Mouse (Mus musculus) hindbrain, embryonic 10.5 days (tissue): ENCODE measurements at regions not wholly inside any gene's neighbourhood (a gene's known extent, or its start where the extent isn't known, plus 50 kb on each side); places are given as distances from the start of the nearest gene placed in this dataset.

Experiments used
- DNase-seq: peaks from one replicate; pipeline ENCODE4 v3.0.0-alpha.2; 2017; ENCODE audit warnings: low spot score
- H3K27ac ChIP-seq: fragments of 300-500 bp; sonication (generic); 2 replicates; pipeline ENCODE4 v1.5.1; 2016; ENCODE audit warnings: mild to moderate bottlenecking, moderate library complexity
- H3K27me3 ChIP-seq: fragments of 300-500 bp; sonication (generic); 2 replicates; pipeline ENCODE4 v1.6.1; 2016; ENCODE audit warnings: mild to moderate bottlenecking; ENCODE audit not compliant: poor library complexity, insufficient read depth, severe bottlenecking
- H3K36me3 ChIP-seq: fragments of 300-500 bp; sonication (generic); 2 replicates; pipeline ENCODE4 v1.6.1; 2016; ENCODE audit warnings: mild to moderate bottlenecking, moderate library complexity
- H3K4me1 ChIP-seq: fragments of 300-500 bp; sonication (generic); replicated peaks from 2 replicates; pipeline ENCODE4 v1.6.1; 2016; ENCODE audit warnings: mild to moderate bottlenecking
- H3K4me3 ChIP-seq: fragments of 300-500 bp; sonication (generic); 2 replicates; pipeline ENCODE4 v1.5.1; 2016; ENCODE audit warnings: mild to moderate bottlenecking, moderate library complexity
- H3K9me3 ChIP-seq: fragments of 300-500 bp; sonication (generic); 2 replicates; pipeline ENCODE4 v1.6.1; 2016; ENCODE audit warnings: mild to moderate bottlenecking, moderate library complexity
- WGBS: fragments of 180-500 bp; shearing (Covaris S2); methylation state at CpG from one replicate; pipeline ENCODE4 v1.1.7; 2016; 5-methylcytosine and 5-hydroxymethylcytosine counted together

- DNase-seq = no peak
- Histone ChIP-seq H3K4me3 (no peak overlapping the region), H3K27ac (no peak overlapping the region), H3K4me1 (no peaks in the 10 kb centered on the region), H3K36me3 (no peaks in the 10 kb centered on the region), H3K27me3 (no peaks in the 10 kb centered on the region), H3K9me3 (no peaks in the 10 kb centered on the region)
- WGBS = 81% methylated on average over 1 of the region's 1 CpGs
Measured at GRCm38 (mm10) chr4:99423449-99423848, 127.7 kb downstream of the Gm12689 start.

GRCm38 (mm10) chr4:99445077-99445754 is 149.5 kb downstream of the Gm12689 start:
- peaks cover 24% of the 10 kb centered on the region for H3K27me3 ChIP-seq
- no peaks in the 10 kb centered on the region for H3K36me3 ChIP-seq
- H3K4me3 ChIP-seq = peak overlapping the region; percentile 37
- no peaks in the 10 kb centered on the region for H3K4me1 ChIP-seq
- H3K27ac ChIP-seq = 0 out of 2 replicates have a peak overlapping the region, but pooled peaks have one; percentile 50
- 52% methylated on average over 28 of the region's 28 CpGs for WGBS
- no peak for DNase-seq
- H3K9me3 ChIP-seq = no peaks in the 10 kb centered on the region

GRCm38 (mm10) chr4:99445755-99446128 is 150.0 kb downstream of the Gm12689 start:
- H3K4me1 ChIP-seq = no peaks in the 10 kb centered on the region
- 80% methylated on average over 9 of the region's 9 CpGs for WGBS
- peak overlapping the region; percentile 37 for H3K4me3 ChIP-seq
- DNase-seq = no peak
- no peaks in the 10 kb centered on the region for H3K9me3 ChIP-seq
- H3K36me3 ChIP-seq = no peaks in the 10 kb centered on the region
- H3K27me3 ChIP-seq = peaks cover 24% of the 10 kb centered on the region
- no peak overlapping the region for H3K27ac ChIP-seq

GRCm38 (mm10) chr4:99458984-99459383 is 163.3 kb downstream of the Gm12689 start:
- 61% methylated on average over 4 of the region's 4 CpGs for WGBS
- Histone ChIP-seq H3K36me3 (no peaks in the 10 kb centered on the region), H3K4me1 (peaks cover 20% of the 10 kb centered on the region; the same call in 1 of the 2 replicates), H3K4me3 (peak overlapping the region; percentile 23), H3K27me3 (peaks cover 86% of the 10 kb centered on the region), H3K9me3 (no peaks in the 10 kb centered on the region), H3K27ac (no peak overlapping the region; the same call in 1 of the 2 replicates)
- no peak for DNase-seq

- Histone ChIP-seq H3K9me3 (no peaks in the 10 kb centered on the region), H3K36me3 (no peaks in the 10 kb centered on the region), H3K4me1 (peaks cover 20% of the 10 kb centered on the region; the same call in 1 of the 2 replicates), H3K4me3 (peak overlapping the region; percentile 23), H3K27me3 (peaks cover 87% of the 10 kb centered on the region), H3K27ac (peak overlapping the region; percentile 50)
- WGBS = 4% methylated on average over 14 of the region's 14 CpGs
- DNase-seq = peak; percentile 87
Measured at GRCm38 (mm10) chr4:99459436-99459835, 163.7 kb downstream of the Gm12689 start.

- H3K27me3 ChIP-seq = peaks cover 57% of the 10 kb centered on the region
- 0 out of 2 replicates have a peak, but pooled peaks cover 6% of the 10 kb centered on the region for H3K4me1 ChIP-seq
- no peaks in the 10 kb centered on the region for H3K9me3 ChIP-seq
- DNase-seq = no peak
- 79% methylated on average over 9 of the region's 9 CpGs for WGBS
- no peak overlapping the region for H3K4me3 ChIP-seq
- H3K36me3 ChIP-seq = no peaks in the 10 kb centered on the region
- H3K27ac ChIP-seq = no peak overlapping the region
Measured at GRCm38 (mm10) chr4:99465493-99465892, 169.8 kb downstream of the Gm12689 start.

- DNase-seq = peak; percentile 23
- WGBS = 35% methylated on average over 11 of the region's 11 CpGs
- H3K27me3 ChIP-seq = peaks cover 38% of the 10 kb centered on the region
- no peaks in the 10 kb centered on the region for H3K36me3 ChIP-seq
- no peak overlapping the region for H3K4me3 ChIP-seq
- H3K9me3 ChIP-seq = no peaks in the 10 kb centered on the region
- H3K4me1 ChIP-seq = peaks cover 11% of the 10 kb centered on the region
- H3K27ac ChIP-seq = peak overlapping the region; percentile 35; the same call in 1 of the 2 replicates
Measured at GRCm38 (mm10) chr4:99475701-99476218, 180.1 kb downstream of the Gm12689 start.

GRCm38 (mm10) chr4:99484271-99484670 is 171.8 kb upstream of the Foxd3 start:
- DNase-seq = no peak
- Histone ChIP-seq H3K27me3 (peaks cover 11% of the 10 kb centered on the region), H3K27ac (no peak overlapping the region), H3K4me1 (no peaks in the 10 kb centered on the region), H3K9me3 (no peaks in the 10 kb centered on the region), H3K36me3 (no peaks in the 10 kb centered on the region), H3K4me3 (no peak overlapping the region)
- 66% methylated on average over 4 of the region's 4 CpGs for WGBS

- Histone ChIP-seq H3K27ac (no peak overlapping the region), H3K36me3 (no peaks in the 10 kb centered on the region), H3K27me3 (peaks cover 67% of the 10 kb centered on the region), H3K9me3 (no peaks in the 10 kb centered on the region), H3K4me1 (no peaks in the 10 kb centered on the region), H3K4me3 (no peak overlapping the region)
- DNase-seq = no peak
- WGBS = 78% methylated on average over 12 of the region's 12 CpGs
Measured at GRCm38 (mm10) chr4:99491536-99492514, 164.3 kb upstream of the Foxd3 start.

- 0 out of 2 replicates have a peak, but pooled peaks cover 1% of the 10 kb centered on the region for H3K9me3 ChIP-seq
- H3K27me3 ChIP-seq = peaks cover 97% of the 10 kb centered on the region
- H3K27ac ChIP-seq = no peak overlapping the region
- peak; percentile 27 for DNase-seq
- H3K4me3 ChIP-seq = no peak overlapping the region
- WGBS = 37% methylated on average over 10 of the region's 10 CpGs
- peaks cover 6% of the 10 kb centered on the region for H3K4me1 ChIP-seq
- H3K36me3 ChIP-seq = no peaks in the 10 kb centered on the region
Measured at GRCm38 (mm10) chr4:99503221-99503744, 152.8 kb upstream of the Foxd3 start.

- no peaks in the 10 kb centered on the region for H3K36me3 ChIP-seq
- H3K27me3 ChIP-seq = peaks cover 49% of the 10 kb centered on the region
- WGBS = 58% methylated on average over 6 of the region's 6 CpGs
- H3K4me1 ChIP-seq = 0 out of 2 replicates have a peak, but pooled peaks cover 7% of the 10 kb centered on the region
- H3K9me3 ChIP-seq = 0 out of 2 replicates have a peak, but pooled peaks cover 5% of the 10 kb centered on the region
- no peak overlapping the region for H3K4me3 ChIP-seq
- H3K27ac ChIP-seq = no peak overlapping the region
- DNase-seq = no peak
Measured at GRCm38 (mm10) chr4:99511993-99512392, 144.1 kb upstream of the Foxd3 start.

- Histone ChIP-seq H3K27ac (no peak overlapping the region), H3K36me3 (no peaks in the 10 kb centered on the region), H3K27me3 (peaks cover 11% of the 10 kb centered on the region), H3K4me3 (no peak overlapping the region), H3K4me1 (0 out of 2 replicates have a peak, but pooled peaks cover 5% of the 10 kb centered on the region), H3K9me3 (no peaks in the 10 kb centered on the region)
- WGBS = 84% methylated on average over 3 of the region's 3 CpGs
- no peak for DNase-seq
Measured at GRCm38 (mm10) chr4:99516883-99517282, 139.2 kb upstream of the Foxd3 start.
